Mouse (Mus musculus): ENCODE data around the gene Slc29a1. TPM values are rescaled to one million over a fixed set of nuclear protein-coding genes. Genes with fewer than 3 reads are reported as not detected.
"Not testable (repeated sequence)": the region's sequence is repeated elsewhere in the genome, so short reads cannot be mapped to it uniquely, and the experiment has no call there.

The Slc29a1 gene
- polyA plus RNA-seq, 1 experiment from 2014 or later: 90.0 TPM

- Histone ChIP-seq H3K4me1 (ENCODE audit: control insufficient read depth, insufficient read depth, low read length) (peaks cover 11% of the 10 kb centered on the region), H3K4me2 (ENCODE audit: low read depth, low read length) (peak overlapping the region; percentile 73), H3K9ac (ENCODE audit: low read length) (peak overlapping the region; percentile 72), H3K36me3 (ENCODE audit: control insufficient read depth, insufficient read depth, low read length) (no peaks in the 10 kb centered on the region), H3K9me3 (replicated peaks; ENCODE audit: control insufficient read depth, low read length) (no peaks in the 10 kb centered on the region), H3K27me3 (ENCODE audit: control insufficient read depth, insufficient read depth, low read length) (no peaks in the 10 kb centered on the region), H3K27ac (ENCODE audit: low read length) (peak overlapping the region; percentile 73), H3K4me3 (replicated peaks; ENCODE audit: low read length) (peak overlapping the region; percentile 41)
- 3% methylated on average over 34 of the region's 34 CpGs for WGBS
- peak; percentile 74; the same call in 1 of the 2 replicates for ATAC-seq (ENCODE audit: insufficient read depth, low FRiP score)
Measured at GRCm38 (mm10) chr17:45629861-45630694, 30.7 kb upstream of the Slc29a1 start.

GRCm38 (mm10) chr17:45628885-45629855 lies 29.8 kb upstream of the Slc29a1 start:
- H3K4me3 ChIP-seq (replicated peaks; ENCODE audit: low read length): peak overlapping the region; percentile 41; the same call in 1 of the 2 replicates
- no peaks in the 10 kb centered on the region for H3K9me3 ChIP-seq (replicated peaks; ENCODE audit: control insufficient read depth, low read length)
- H3K4me1 ChIP-seq (ENCODE audit: control insufficient read depth, insufficient read depth, low read length): peaks cover 11% of the 10 kb centered on the region
- H3K36me3 ChIP-seq (ENCODE audit: control insufficient read depth, insufficient read depth, low read length): no peaks in the 10 kb centered on the region
- 0 out of 2 replicates have a peak, but pooled peaks have one; percentile 5 for ATAC-seq (ENCODE audit: insufficient read depth, low FRiP score)
- H3K27me3 ChIP-seq (ENCODE audit: control insufficient read depth, insufficient read depth, low read length): no peaks in the 10 kb centered on the region
- 45% methylated on average over 13 of the region's 13 CpGs for WGBS
- H3K9ac ChIP-seq (ENCODE audit: low read length): 0 out of 2 replicates have a peak overlapping the region, but pooled peaks have one; percentile 72
- peak overlapping the region; percentile 73 for H3K27ac ChIP-seq (ENCODE audit: low read length)
- peak overlapping the region; percentile 73 for H3K4me2 ChIP-seq (ENCODE audit: low read depth, low read length)

- no peaks in the 10 kb centered on the region for H3K9me3 ChIP-seq (replicated peaks; ENCODE audit: control insufficient read depth, low read length)
- peaks cover 11% of the 10 kb centered on the region for H3K4me1 ChIP-seq (ENCODE audit: control insufficient read depth, insufficient read depth, low read length)
- H3K36me3 ChIP-seq (ENCODE audit: control insufficient read depth, insufficient read depth, low read length): no peaks in the 10 kb centered on the region
- no peak for ATAC-seq (ENCODE audit: insufficient read depth, low FRiP score)
- H3K4me3 ChIP-seq (replicated peaks; ENCODE audit: low read length): no peak overlapping the region
- H3K27me3 ChIP-seq (ENCODE audit: control insufficient read depth, insufficient read depth, low read length): no peaks in the 10 kb centered on the region
- no peak overlapping the region for H3K27ac ChIP-seq (ENCODE audit: low read length)
- no peak overlapping the region for H3K9ac ChIP-seq (ENCODE audit: low read length)
- WGBS: 39% methylated on average over 3 of the region's 3 CpGs
- no peak overlapping the region for H3K4me2 ChIP-seq (ENCODE audit: low read depth, low read length)
Measured at GRCm38 (mm10) chr17:45628160-45628559, 28.8 kb upstream of the Slc29a1 start.

DNA sequence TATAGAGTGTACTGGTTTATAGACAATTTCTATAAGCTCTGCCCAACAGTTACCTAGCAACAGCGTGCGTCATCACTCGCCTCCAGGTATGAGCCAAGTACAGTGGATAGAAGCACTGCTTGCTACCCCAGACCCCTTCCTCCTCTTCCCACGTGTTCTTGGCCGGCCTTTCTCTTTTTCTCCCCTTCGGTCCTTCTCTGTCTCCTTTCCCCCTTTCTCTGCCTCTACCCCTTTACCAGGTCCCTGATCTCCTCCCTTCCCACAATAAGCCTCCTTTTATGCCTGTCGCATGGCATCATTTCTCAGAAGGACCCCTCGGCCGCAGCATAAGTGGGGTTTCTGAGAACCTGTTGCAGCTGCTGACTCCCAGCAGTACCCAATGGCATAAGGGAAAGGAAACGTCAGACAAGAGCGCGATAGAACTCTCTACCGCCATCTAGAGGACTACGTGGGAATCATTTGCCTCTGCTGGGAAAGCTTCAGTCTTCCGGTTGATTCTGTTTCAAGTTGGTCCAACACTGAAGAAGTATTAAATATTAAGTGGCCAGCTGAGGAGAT lies 27.2 kb upstream of the Slc29a1 start:
- H3K4me2 ChIP-seq (ENCODE audit: low read depth, low read length): peak overlapping the region; percentile 38

DNA sequence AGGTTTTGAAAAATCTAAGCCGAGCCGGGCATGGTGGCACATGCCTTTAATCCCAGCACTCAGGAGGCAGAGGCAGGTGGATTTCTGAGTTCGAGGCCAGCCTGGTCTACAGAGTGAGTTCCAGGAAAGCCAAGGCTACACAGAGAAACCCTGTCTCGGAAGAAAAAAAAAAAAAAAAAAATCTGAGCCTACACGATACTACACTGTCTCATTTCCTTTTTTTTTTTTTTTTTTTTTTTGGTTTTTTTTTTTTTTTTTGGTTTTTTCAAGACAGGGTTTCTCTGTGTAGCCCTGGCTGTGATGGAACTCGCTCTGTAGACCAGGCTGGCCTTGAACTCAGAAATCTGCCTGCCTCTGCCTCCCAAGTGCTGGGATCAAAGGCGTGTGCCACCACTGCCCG lies 24.0 kb upstream of the Slc29a1 start:
- H3K36me3 ChIP-seq (ENCODE audit: control insufficient read depth, insufficient read depth, low read length); H3K27ac ChIP-seq (ENCODE audit: low read length); ATAC-seq (ENCODE audit: insufficient read depth, low FRiP score); H3K4me2 ChIP-seq (ENCODE audit: low read depth, low read length); H3K9me3 ChIP-seq (replicated peaks; ENCODE audit: control insufficient read depth, low read length); H3K27me3 ChIP-seq (ENCODE audit: control insufficient read depth, insufficient read depth, low read length); H3K9ac ChIP-seq (ENCODE audit: low read length); H3K4me3 ChIP-seq (replicated peaks; ENCODE audit: low read length): not testable (repeated sequence)
- peaks cover 16% of the 10 kb centered on the region for H3K4me1 ChIP-seq (ENCODE audit: control insufficient read depth, insufficient read depth, low read length)
- 87% methylated on average over 8 of the region's 8 CpGs for WGBS

More for the DNA sequence above, 27.2 kb upstream of the Slc29a1 start:
- Histone ChIP-seq H3K4me3 (replicated peaks; ENCODE audit: low read length) (no peak overlapping the region; the same call in 1 of the 2 replicates), H3K27ac (ENCODE audit: low read length) (no peak overlapping the region), H3K27me3 (ENCODE audit: control insufficient read depth, insufficient read depth, low read length) (no peaks in the 10 kb centered on the region), H3K9ac (ENCODE audit: low read length) (0 out of 2 replicates have a peak overlapping the region, but pooled peaks have one; percentile 28), H3K9me3 (replicated peaks; ENCODE audit: control insufficient read depth, low read length) (no peaks in the 10 kb centered on the region), H3K4me1 (ENCODE audit: control insufficient read depth, insufficient read depth, low read length) (peaks cover 11% of the 10 kb centered on the region), H3K36me3 (ENCODE audit: control insufficient read depth, insufficient read depth, low read length) (no peaks in the 10 kb centered on the region)
- no peak; the same call in 1 of the 2 replicates for ATAC-seq (ENCODE audit: insufficient read depth, low FRiP score)
- 25% methylated on average over 15 of the region's 15 CpGs for WGBS

DNA sequence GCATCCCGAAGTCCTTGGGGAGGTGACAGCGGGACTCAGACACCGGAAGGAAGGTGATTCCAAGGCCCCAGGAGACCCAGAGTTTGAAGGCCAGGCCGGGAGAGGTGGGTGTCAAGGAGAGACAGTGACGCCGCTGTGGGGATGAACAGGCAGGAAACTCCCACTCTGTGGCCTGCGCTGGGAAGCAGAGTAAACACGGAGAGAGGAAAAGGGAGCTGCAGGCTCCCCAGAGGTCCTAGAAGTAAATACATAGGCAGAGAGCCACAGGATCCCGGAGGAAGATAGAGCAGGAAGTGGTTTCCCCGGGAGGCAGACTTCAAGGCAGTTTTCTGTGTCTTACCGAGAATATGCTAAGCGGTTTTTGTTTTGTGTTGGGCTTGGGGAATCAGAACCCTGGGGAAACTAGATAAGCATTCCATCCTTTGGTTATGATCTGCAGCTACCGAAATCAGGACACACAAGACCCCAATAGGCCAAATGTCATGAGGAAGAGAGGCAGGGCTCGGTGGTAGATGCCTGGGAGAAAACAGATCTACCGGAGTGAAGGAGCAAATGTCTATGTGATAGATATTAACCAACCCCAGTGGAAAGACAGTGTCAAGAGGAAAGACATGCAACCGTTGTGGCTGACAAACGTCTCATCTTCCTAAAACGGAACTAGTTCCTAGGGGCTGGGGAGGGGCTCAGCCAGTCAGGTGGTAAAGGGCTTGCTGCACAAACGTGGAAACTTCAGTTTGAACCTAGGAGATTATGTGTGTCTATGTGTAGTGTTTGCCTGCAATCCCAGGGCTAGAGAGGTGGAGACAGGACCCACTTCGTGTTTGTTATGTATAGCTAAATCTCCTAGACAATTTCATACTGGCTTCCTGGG lies 20.2 kb upstream of the Slc29a1 start:
- Histone ChIP-seq H3K4me2 (ENCODE audit: low read depth, low read length) (peak overlapping the region; percentile 51), H3K36me3 (ENCODE audit: control insufficient read depth, insufficient read depth, low read length) (no peaks in the 10 kb centered on the region), H3K4me3 (replicated peaks; ENCODE audit: low read length) (peak overlapping the region; percentile 23; the same call in 1 of the 2 replicates), H3K27ac (ENCODE audit: low read length) (peak overlapping the region; percentile 80), H3K9me3 (replicated peaks; ENCODE audit: control insufficient read depth, low read length) (no peaks in the 10 kb centered on the region), H3K9ac (ENCODE audit: low read length) (peak overlapping the region; percentile 57; the same call in 1 of the 2 replicates), H3K27me3 (ENCODE audit: control insufficient read depth, insufficient read depth, low read length) (no peaks in the 10 kb centered on the region), H3K4me1 (ENCODE audit: control insufficient read depth, insufficient read depth, low read length) (peaks cover 12% of the 10 kb centered on the region)
- 19% methylated on average over 20 of the region's 20 CpGs for WGBS
- no peak; the same call in 1 of the 2 replicates for ATAC-seq (ENCODE audit: insufficient read depth, low FRiP score)

GRCm38 (mm10) chr17:45618941-45619385 lies 19.6 kb upstream of the Slc29a1 start:
- H3K4me2 ChIP-seq (ENCODE audit: low read depth, low read length): peak overlapping the region; percentile 51
- no peaks in the 10 kb centered on the region for H3K9me3 ChIP-seq (replicated peaks; ENCODE audit: control insufficient read depth, low read length)
- H3K4me1 ChIP-seq (ENCODE audit: control insufficient read depth, insufficient read depth, low read length): peaks cover 12% of the 10 kb centered on the region
- 27% methylated on average over 8 of the region's 8 CpGs for WGBS
- peak overlapping the region; percentile 23; the same call in 1 of the 2 replicates for H3K4me3 ChIP-seq (replicated peaks; ENCODE audit: low read length)
- H3K36me3 ChIP-seq (ENCODE audit: control insufficient read depth, insufficient read depth, low read length): no peaks in the 10 kb centered on the region
- peak; percentile 73; the same call in 1 of the 2 replicates for ATAC-seq (ENCODE audit: insufficient read depth, low FRiP score)
- H3K9ac ChIP-seq (ENCODE audit: low read length): peak overlapping the region; percentile 57; the same call in 1 of the 2 replicates
- H3K27me3 ChIP-seq (ENCODE audit: control insufficient read depth, insufficient read depth, low read length): no peaks in the 10 kb centered on the region
- peak overlapping the region; percentile 80 for H3K27ac ChIP-seq (ENCODE audit: low read length)

- Histone ChIP-seq H3K27ac (ENCODE audit: low read length) (no peak overlapping the region), H3K4me2 (ENCODE audit: low read depth, low read length) (no peak overlapping the region), H3K27me3 (ENCODE audit: control insufficient read depth, insufficient read depth, low read length) (no peaks in the 10 kb centered on the region), H3K4me1 (ENCODE audit: control insufficient read depth, insufficient read depth, low read length) (peaks cover 12% of the 10 kb centered on the region), H3K36me3 (ENCODE audit: control insufficient read depth, insufficient read depth, low read length) (no peaks in the 10 kb centered on the region), H3K4me3 (replicated peaks; ENCODE audit: low read length) (no peak overlapping the region), H3K9me3 (replicated peaks; ENCODE audit: control insufficient read depth, low read length) (no peaks in the 10 kb centered on the region), H3K9ac (ENCODE audit: low read length) (no peak overlapping the region)
- 82% methylated on average over 6 of the region's 6 CpGs for WGBS
- ATAC-seq (ENCODE audit: insufficient read depth, low FRiP score): no peak
Measured at GRCm38 (mm10) chr17:45617655-45618054, 18.2 kb upstream of the Slc29a1 start.

Data from stomach, embryonic 16.5 days (tissue).